In the genomic region with DNA sequence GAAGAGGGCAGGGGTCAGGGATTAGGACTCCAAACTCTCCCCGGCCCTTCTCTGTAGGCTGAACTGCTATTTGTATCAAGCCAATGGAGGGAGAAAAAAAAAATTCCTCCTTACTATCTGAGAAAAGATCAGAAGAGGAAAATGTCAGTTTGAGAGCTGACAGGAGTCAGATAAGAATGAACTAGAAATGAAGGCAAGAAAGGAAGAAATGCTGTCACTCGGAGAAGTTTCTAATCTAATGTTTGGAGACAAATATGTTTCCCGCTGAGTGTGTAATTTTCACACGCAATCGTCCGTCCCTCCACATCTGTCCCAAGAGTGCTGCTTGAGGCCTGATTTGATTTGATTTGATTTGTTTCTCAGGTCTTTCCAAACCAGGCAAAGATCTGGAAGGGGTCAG, we compare ENCODE assay signal across 22 mouse cellular contexts.
"Had no signal": no experiment of that assay in that cellular context is flagged by ENCODE, and none has a peak within 500 bp of the region (broad histone marks: within the 10 kb centered on the region; RNA-seq: fewer than 3 reads in every experiment).

No protein-coding gene starts in this region.

- H3K9ac ChIP-seq: intestine, embryonic 15.5 days; kidney, embryonic 15.5 days; liver, embryonic 13.5 days; midbrain, embryonic 12.5 days; midbrain, embryonic 15.5 days; neural tube, embryonic 12.5 days; neural tube, embryonic 15.5 days; stomach, embryonic 15.5 days had no signal

- H3K36me3 ChIP-seq: intestine, embryonic 15.5 days; kidney, embryonic 15.5 days; liver, embryonic 13.5 days; midbrain, embryonic 12.5 days; midbrain, embryonic 15.5 days; neural tube, embryonic 12.5 days; neural tube, embryonic 15.5 days; stomach, embryonic 15.5 days had no signal

- H3K4me3 ChIP-seq: intestine, embryonic 15.5 days; kidney, embryonic 15.5 days; left cerebral cortex, adult 2 months; liver, embryonic 13.5 days; megakaryocyte, embryonic 14.5 days; midbrain, embryonic 12.5 days; midbrain, embryonic 15.5 days; neural tube, embryonic 12.5 days; neural tube, embryonic 15.5 days; stomach, embryonic 15.5 days had no signal

- ATAC-seq: intestine, embryonic 15.5 days; midbrain, embryonic 15.5 days had no signal

- H3K27ac ChIP-seq: intestine, embryonic 15.5 days; kidney, embryonic 15.5 days; left cerebral cortex, adult 2 months; macrophage; midbrain, embryonic 12.5 days; midbrain, embryonic 15.5 days; neural tube, embryonic 12.5 days; neural tube, embryonic 15.5 days; stomach, embryonic 15.5 days had no signal

- H3K4me2 ChIP-seq: intestine, embryonic 15.5 days; kidney, embryonic 15.5 days; midbrain, embryonic 12.5 days; midbrain, embryonic 15.5 days; neural tube, embryonic 12.5 days; neural tube, embryonic 15.5 days; stomach, embryonic 15.5 days had no signal

- H3K9me3 ChIP-seq: intestine, embryonic 15.5 days; kidney, embryonic 15.5 days; liver, embryonic 13.5 days; midbrain, embryonic 12.5 days; midbrain, embryonic 15.5 days; neural tube, embryonic 12.5 days; neural tube, embryonic 15.5 days; stomach, embryonic 15.5 days had no signal

- DNase-seq: kidney, adult 11 months; kidney, adult 8-10 months; kidney, postnatal 10 days; kidney, postnatal 36 days; layer of hippocampus, postnatal 36 days; lung, adult 2 months; lung, postnatal 14 days; right cerebral cortex, adult 18-20 months; right cerebral cortex, postnatal 14 days; spleen, adult 18-20 months; thymus, postnatal 25 days had no signal

- H3K27me3 ChIP-seq: intestine, embryonic 15.5 days; liver, embryonic 13.5 days; megakaryocyte, embryonic 14.5 days; midbrain, embryonic 15.5 days; neural tube, embryonic 12.5 days; stomach, embryonic 15.5 days had no signal

- H3K4me1 ChIP-seq: stomach, embryonic 15.5 days had no signal
